Mouse (Mus musculus): ENCODE results near the gene Tuba1c.

DNA sequence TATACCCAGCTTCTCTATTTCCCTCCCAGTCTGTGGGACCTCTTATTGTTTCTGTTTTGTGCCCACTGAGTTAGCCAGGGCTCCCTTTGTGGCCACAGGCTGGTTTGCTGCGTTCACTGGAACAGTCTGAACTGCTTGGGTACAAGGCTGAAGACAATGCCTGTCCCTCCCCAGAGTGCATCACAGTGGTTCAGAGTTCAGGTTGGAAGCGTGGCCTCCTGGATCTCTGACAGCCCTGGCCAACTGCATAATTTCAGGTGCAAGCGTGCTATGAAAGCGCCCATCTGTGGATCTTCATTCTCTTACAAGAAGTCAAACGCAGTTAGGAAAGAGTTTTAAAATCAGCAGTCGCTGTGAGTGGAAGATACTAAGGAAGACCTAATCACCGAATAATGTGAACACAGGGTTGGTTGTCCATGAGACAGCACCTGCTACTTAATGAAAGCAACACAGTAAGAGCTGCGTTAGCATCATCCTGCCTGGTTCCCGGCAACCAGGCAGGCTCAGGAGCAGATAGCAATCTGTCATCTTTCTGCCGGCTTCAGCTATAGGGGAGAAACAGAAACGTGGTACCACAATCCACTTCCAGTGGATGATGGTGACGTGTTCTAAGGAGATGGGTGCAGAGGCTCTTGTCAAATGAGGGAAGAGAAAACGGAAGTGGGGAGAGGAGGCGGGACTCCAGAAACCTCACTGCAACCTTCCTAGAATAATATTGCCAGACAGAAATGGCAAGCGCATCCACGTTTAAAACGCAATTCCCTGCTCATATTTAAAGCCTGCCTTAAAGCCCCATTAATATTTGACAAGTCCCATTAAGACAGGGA is 37.4 kb upstream of the Tuba1c start:
- TF ChIP-seq CTCF (IDR thresholded peaks at IDR 0.05; ENCODE audit: low read depth) (no peak), EP300 (IDR thresholded peaks at IDR 0.05; ENCODE audit: low read depth) (no peak)

Data from heart, postnatal 0 days (tissue).